Mouse (Mus musculus): Measurements from ENCODE around the gene Setd1a.
"Not testable (repeated sequence)": the region's sequence is repeated elsewhere in the genome, so short reads cannot be mapped to it uniquely, and the experiment has no call there.

Setd1a gene

GRCm38 (mm10) chr7:127776426-127776825, at the start of gene Setd1a:
TSS of gene Setd1a (plus strand) at chr7:127776670.
- DNase-seq = peak; percentile 92

- DNase-seq = no peak
Observed at GRCm38 (mm10) chr7:127727898-127728297, 48.6 kb upstream of the Setd1a start.

- DNase-seq = no peak
Observed at GRCm38 (mm10) chr7:127730170-127730569, 46.3 kb upstream of the Setd1a start.

- DNase-seq = not testable (repeated sequence)
Observed at GRCm38 (mm10) chr7:127732066-127732465, 44.4 kb upstream of the Setd1a start, which contains the start of gene Ctf2. TSS of gene Ctf2 (minus strand) at chr7:127732166.

- DNase-seq = peak; percentile 82
Observed at GRCm38 (mm10) chr7:127744366-127745045, 32.0 kb upstream of the Setd1a start, which contains the start of gene Fbxl19. TSS of gene Fbxl19 (plus strand) at chr7:127744543.

GRCm38 (mm10) chr7:127745251-127745651, 31.2 kb upstream of the Setd1a start:
- peak; percentile 95 for DNase-seq

GRCm38 (mm10) chr7:127745652-127746493, 30.6 kb upstream of the Setd1a start:
- DNase-seq = peak; percentile 99

- peak; percentile 32 for DNase-seq
Observed at GRCm38 (mm10) chr7:127746494-127747491, 29.7 kb upstream of the Setd1a start.

- no peak for DNase-seq
Observed at GRCm38 (mm10) chr7:127747559-127748234, 28.8 kb upstream of the Setd1a start.

- no peak for DNase-seq
Observed at GRCm38 (mm10) chr7:127748235-127748560, 28.3 kb upstream of the Setd1a start.

- DNase-seq = peak; percentile 42
Observed at GRCm38 (mm10) chr7:127750131-127751127, 26.0 kb upstream of the Setd1a start.

GRCm38 (mm10) chr7:127751619-127752018, 24.9 kb upstream of the Setd1a start:
- no peak for DNase-seq

GRCm38 (mm10) chr7:127752069-127752468, 24.4 kb upstream of the Setd1a start:
- DNase-seq = no peak

- no peak for DNase-seq
Observed at GRCm38 (mm10) chr7:127753158-127753557, 23.3 kb upstream of the Setd1a start.

- DNase-seq = no peak
Observed at GRCm38 (mm10) chr7:127753741-127754140, 22.7 kb upstream of the Setd1a start.

GRCm38 (mm10) chr7:127759716-127760115, 16.8 kb upstream of the Setd1a start:
- no peak for DNase-seq

- DNase-seq = no peak
Observed at GRCm38 (mm10) chr7:127760478-127760877, 16.0 kb upstream of the Setd1a start.

- peak; percentile 80 for DNase-seq
Observed at GRCm38 (mm10) chr7:127761026-127761425, 15.4 kb upstream of the Setd1a start.

GRCm38 (mm10) chr7:127763642-127764041, 12.8 kb upstream of the Setd1a start:
- DNase-seq = no peak

GRCm38 (mm10) chr7:127765756-127766155, 10.7 kb upstream of the Setd1a start:
- peak; percentile 53 for DNase-seq
